Mouse (Mus musculus) MEL (cell line): ENCODE measurements around the gene Slc16a14. TPM values are rescaled to one million over a fixed set of nuclear protein-coding genes. Genes with fewer than 3 reads are reported as not detected.

Experiments used
- DNase-seq: peaks from one replicate; pipeline ENCODE4 v3.0.0; 2011; ENCODE audit warnings: low read depth, low spot score
- H3K27ac ChIP-seq: 2 replicates; pipeline ENCODE4 v1.5.1; 2012; ENCODE audit warnings: low read depth, mild to moderate bottlenecking, control low read depth, low read length, moderate library complexity; ENCODE audit not compliant: control insufficient read depth
- H3K27me3 ChIP-seq, 2 experiments: fragments of 150-350 bp in 1 of 2; sonication (generic) in 1 of 2; 2 replicates each; pipeline ENCODE4 v1.6.1; 2012; ENCODE audit warnings: low read length in 2 of 2, mild to moderate bottlenecking in 2 of 2, improper control_type of control experiment in 1 of 2, moderate library complexity in 1 of 2; ENCODE audit not compliant: insufficient read depth in 2 of 2, control insufficient read depth in 1 of 2
- H3K36me3 ChIP-seq, 2 experiments: 2 replicates each; pipeline ENCODE4 v1.6.1; 2012 to 2014; ENCODE audit warnings: low read length in 2 of 2, improper control_type of control experiment in 1 of 2, inconsistent platforms in 1 of 2, mild to moderate bottlenecking in 1 of 2; ENCODE audit not compliant: insufficient read depth in 2 of 2, control insufficient read depth in 1 of 2
- H3K4me1 ChIP-seq, 2 experiments: fragments of 150-350 bp in 1 of 2; sonication (generic) in 1 of 2; 2 replicates each; pipeline ENCODE4 v1.6.1; 2012; ENCODE audit warnings: low read length in 2 of 2, improper control_type of control experiment in 1 of 2, mild to moderate bottlenecking in 1 of 2; ENCODE audit not compliant: insufficient read depth in 2 of 2, control insufficient read depth in 1 of 2
- H3K4me3 ChIP-seq, 2 experiments: fragments of 150-350 bp in 1 of 2; sonication (generic) in 1 of 2; 2 replicates each; pipeline ENCODE4 v1.5.1; 2012; ENCODE audit warnings: low read depth in 2 of 2, low read length in 2 of 2, mild to moderate bottlenecking in 2 of 2, moderate library complexity in 2 of 2, control low read depth in 1 of 2, improper control_type of control experiment in 1 of 2; ENCODE audit not compliant: control insufficient read depth in 1 of 2, insufficient read depth in 1 of 2
- H3K79me2 ChIP-seq: 2 replicates; pipeline ENCODE4 v1.6.1; 2012; ENCODE audit warnings: mild to moderate bottlenecking, low read length, moderate library complexity; ENCODE audit not compliant: control insufficient read depth, poor library complexity, insufficient read depth
- H3K9ac ChIP-seq: 2 replicates; pipeline ENCODE4 v1.6.1; 2012; ENCODE audit warnings: low read depth, mild to moderate bottlenecking, control low read depth, low read length, moderate library complexity; ENCODE audit not compliant: control insufficient read depth, poor library complexity, severe bottlenecking
- H3K9me3 ChIP-seq: fragments of 150-350 bp; sonication (generic); replicated peaks from 2 replicates; pipeline ENCODE4 v1.6.1; 2012; ENCODE audit warnings: mild to moderate bottlenecking, low read length, improper control_type of control experiment, moderate library complexity; ENCODE audit not compliant: insufficient read depth
- BHLHE40 ChIP-seq: IDR thresholded peaks from 2 replicates; pipeline ENCODE4 v1.6.1; 2012; ENCODE audit warnings: low read depth, mild to moderate bottlenecking, inconsistent platforms, low read length, improper control_type of control experiment, borderline replicate concordance
- CHD1 ChIP-seq: IDR thresholded peaks from 2 replicates; pipeline ENCODE4 v1.6.1; 2012; ENCODE audit warnings: low read depth, mild to moderate bottlenecking, inconsistent platforms, low read length, improper control_type of control experiment
- CHD2 ChIP-seq: IDR thresholded peaks from 2 replicates; pipeline ENCODE4 v1.6.1; 2011; ENCODE audit warnings: low read length, improper control_type of control experiment
- E2F4 ChIP-seq: IDR thresholded peaks from 2 replicates; pipeline ENCODE4 v1.6.1; 2011; ENCODE audit warnings: low read depth, low read length, improper control_type of control experiment, borderline replicate concordance
- ETS1 ChIP-seq: IDR thresholded peaks from 2 replicates; pipeline ENCODE4 v1.6.1; 2012; ENCODE audit warnings: low read depth, mild to moderate bottlenecking, inconsistent platforms, low read length, improper control_type of control experiment, moderate library complexity
- GABPA ChIP-seq: IDR thresholded peaks from 2 replicates; pipeline ENCODE4 v1.6.1; 2012; ENCODE audit warnings: low read depth, mild to moderate bottlenecking, inconsistent platforms, low read length, improper control_type of control experiment, moderate library complexity
- GATA1 ChIP-seq: IDR thresholded peaks from 2 replicates; pipeline ENCODE4 v1.6.1; 2011; ENCODE audit warnings: low read depth, low read length, improper control_type of control experiment
- HCFC1 ChIP-seq: IDR thresholded peaks from 2 replicates; pipeline ENCODE4 v1.6.1; 2012; ENCODE audit warnings: low read depth, mild to moderate bottlenecking, inconsistent platforms, low read length, improper control_type of control experiment, moderate library complexity
- JUND ChIP-seq: IDR thresholded peaks from 2 replicates; pipeline ENCODE4 v1.6.1; 2011; ENCODE audit warnings: low read depth, mild to moderate bottlenecking, improper control_type of control experiment, low read length
- KAT2A ChIP-seq: conservative IDR thresholded peaks from 2 replicates; pipeline ENCODE4 v1.6.1; 2012; ENCODE audit warnings: low read depth, low read length, improper control_type of control experiment, inconsistent platforms
- MAZ ChIP-seq: IDR thresholded peaks from 2 replicates; pipeline ENCODE4 v1.6.1; 2012; ENCODE audit warnings: low read depth, mild to moderate bottlenecking, inconsistent platforms, low read length, improper control_type of control experiment
- MYB ChIP-seq: IDR thresholded peaks from 2 replicates; pipeline ENCODE4 v1.6.1; 2011; ENCODE audit warnings: mild to moderate bottlenecking, low read depth, low read length, improper control_type of control experiment
- MYC ChIP-seq: IDR thresholded peaks from 2 replicates; pipeline ENCODE4 v1.6.1; 2011; ENCODE audit warnings: low read depth, mild to moderate bottlenecking, low read length, improper control_type of control experiment, moderate library complexity
- NRF1 ChIP-seq: IDR thresholded peaks from 2 replicates; pipeline ENCODE4 v1.6.1; 2014; ENCODE audit warnings: low read depth, mild to moderate bottlenecking, inconsistent platforms, low read length, improper control_type of control experiment, moderate library complexity; ENCODE audit not compliant: poor library complexity, insufficient read depth, severe bottlenecking
- POLR2AphosphoS2 ChIP-seq: IDR thresholded peaks from 2 replicates; pipeline ENCODE4 v1.6.1; 2011; ENCODE audit warnings: low read length, improper control_type of control experiment
- POLR2AphosphoS5 ChIP-seq: IDR thresholded peaks from 2 replicates; pipeline ENCODE4 v1.6.1; 2012; ENCODE audit warnings: low read depth, borderline replicate concordance, mild to moderate bottlenecking, inconsistent platforms, low read length, moderate library complexity, mixed read lengths
- RCOR1 ChIP-seq: IDR thresholded peaks from 2 replicates; pipeline ENCODE4 v1.6.1; 2012; ENCODE audit warnings: low read depth, mild to moderate bottlenecking, inconsistent platforms, low read length, improper control_type of control experiment
- SIN3A ChIP-seq: IDR thresholded peaks from 2 replicates; pipeline ENCODE4 v1.6.1; 2012; ENCODE audit warnings: low read length, improper control_type of control experiment, inconsistent platforms
- SMC3 ChIP-seq: IDR thresholded peaks from 2 replicates; pipeline ENCODE4 v1.6.1; 2011; ENCODE audit warnings: low read depth, low read length, improper control_type of control experiment
- TBP ChIP-seq: IDR thresholded peaks from 2 replicates; pipeline ENCODE4 v1.8.0; 2011; ENCODE audit warnings: low read depth, low read length, improper control_type of control experiment
- TCF12 ChIP-seq: IDR thresholded peaks from 2 replicates; pipeline ENCODE4 v1.6.1; 2014; ENCODE audit warnings: low read depth, mild to moderate bottlenecking, inconsistent platforms, low read length, improper control_type of control experiment, moderate library complexity
- USF2 ChIP-seq, 2 experiments: IDR thresholded peaks; 2 replicates each; pipeline ENCODE4 v1.6.1; 2011 to 2012; ENCODE audit warnings: improper control_type of control experiment in 2 of 2, low read length in 2 of 2, borderline replicate concordance in 1 of 2, inconsistent platforms in 1 of 2, low read depth in 1 of 2, mild to moderate bottlenecking in 1 of 2; ENCODE audit not compliant: insufficient read depth in 1 of 2
- ZC3H11A ChIP-seq: IDR thresholded peaks from 2 replicates; pipeline ENCODE4 v1.6.1; 2012; ENCODE audit warnings: low read depth, mild to moderate bottlenecking, inconsistent platforms, low read length, improper control_type of control experiment
- ZKSCAN1 ChIP-seq: IDR thresholded peaks from 2 replicates; pipeline ENCODE4 v1.6.1; 2012; ENCODE audit warnings: low read depth, mild to moderate bottlenecking, inconsistent platforms, low read length, improper control_type of control experiment, moderate library complexity
- ZMIZ1 ChIP-seq: IDR thresholded peaks from 2 replicates; pipeline ENCODE4 v1.6.1; 2012; ENCODE audit warnings: low read depth, mild to moderate bottlenecking, inconsistent platforms, low read length, improper control_type of control experiment, moderate library complexity
- ZNF384 ChIP-seq: IDR thresholded peaks from 2 replicates; pipeline ENCODE4 v1.6.1; 2012; ENCODE audit warnings: low read depth, mild to moderate bottlenecking, inconsistent platforms, low read length, improper control_type of control experiment
- polyA plus RNA-seq, 2 experiments: library from polyadenylated mRNA; stranded (reverse) in 1 of 2; unstranded in 1 of 2; fragments of >175 nt in 1 of 2; fragments of >200 nt in 1 of 2; gene quantifications; 2 replicates each; pipeline versions ENCODE4 v1.2.1 to v1.2.4; 2012; ENCODE audit warnings: low replicate concordance in 2 of 2, low read depth in 1 of 2; ENCODE audit not compliant: insufficient read length in 2 of 2, insufficient read depth in 1 of 2, missing spikeins in 1 of 2
- total RNA-seq: library from RNA; depleted of rRNA; stranded (reverse); fragments of 300-350 nt; gene quantifications from 2 replicates; pipeline ENCODE4 v1.2.3, GENCODE M21; 2012

Slc16a14 gene
- total and polyA plus RNA-seq, 3 experiments, result not detected

GRCm38 (mm10) chr1:84910177-84910804, 24.6 kb downstream of the Slc16a14 start:
- Histone ChIP-seq H3K27ac (no peak overlapping the region), H3K4me3 (no peak overlapping the region), H3K9me3 (no peaks in the 10 kb centered on the region), H3K36me3 (no peaks in the 10 kb centered on the region), H3K9ac (no peak overlapping the region), H3K27me3 (no peaks in the 10 kb centered on the region), H3K4me1 (no peaks in the 10 kb centered on the region), H3K79me2 (no peaks in the 10 kb centered on the region)
- TF ChIP-seq KAT2A (no peak), SIN3A (no peak), HCFC1 (no peak), TBP (no peak), RCOR1 (no peak), ZC3H11A (no peak), BHLHE40 (no peak), MAZ (no peak), USF2 (IDR thresholded peaks at IDR 0.05; ENCODE audit: borderline replicate concordance in 1 of 2, insufficient read depth in 1 of 2, low read depth in 1 of 2, low read length in 2 of 2) (no peak), ZKSCAN1 (no peak), GABPA (no peak), ZMIZ1 (no peak), GATA1 (no peak), MYC (no peak), CHD1 (no peak)
- no peak for DNase-seq

GRCm38 (mm10) chr1:84904467-84904866, 30.5 kb downstream of the Slc16a14 start:
- no peaks in the 10 kb centered on the region for H3K9me3 ChIP-seq
- DNase-seq, result no peak
- H3K27me3 ChIP-seq, result no peaks in the 10 kb centered on the region
- no peak overlapping the region for H3K4me3 ChIP-seq
- no peaks in the 10 kb centered on the region for H3K4me1 ChIP-seq
- H3K9ac ChIP-seq, result no peak overlapping the region
- H3K27ac ChIP-seq, result no peak overlapping the region
- TF ChIP-seq E2F4 (no peak), TCF12 (no peak), JUND (no peak), RCOR1 (no peak), POLR2AphosphoS2 (no peak), CHD2 (no peak), ETS1 (no peak), SMC3 (no peak), SIN3A (no peak), ZC3H11A (no peak), ZKSCAN1 (no peak), USF2 (IDR thresholded peaks at IDR 0.05; ENCODE audit: borderline replicate concordance in 1 of 2, insufficient read depth in 1 of 2, low read depth in 1 of 2, low read length in 2 of 2) (no peak), MAZ (no peak), MYB (no peak), GABPA (no peak), NRF1 (no peak), ZNF384 (no peak), POLR2AphosphoS5 (no peak)
- no peaks in the 10 kb centered on the region for H3K36me3 ChIP-seq
- H3K79me2 ChIP-seq, result no peaks in the 10 kb centered on the region
